Mouse (Mus musculus): ENCODE data around the gene Elp1.

GRCm38 (mm10) chr4:56743363-56744195 lies 58.6 kb downstream of the Elp1 start, which contains the start of gene Actl7a:
- no peak for TF ChIP-seq CTCF (IDR thresholded peaks at IDR 0.05; ENCODE audit: low read depth, low read length)
- no peak for TF ChIP-seq EP300 (IDR thresholded peaks at IDR 0.05; ENCODE audit: insufficient read depth, low read depth, low read length)

All from ES-Bruce4 (cell line).